Mouse (Mus musculus) thymus, adult 2 months (tissue): ENCODE results near the gene Sult6b2.

Experiments
- CTCF ChIP-seq: fragments of 200-500 bp; IDR thresholded peaks from 2 replicates; pipeline ENCODE4 v1.5.1; 2012; ENCODE audit warnings: mild to moderate bottlenecking, control low read depth, low read length, moderate library complexity, borderline replicate concordance; ENCODE audit not compliant: control insufficient read depth, poor library complexity, insufficient read depth; ENCODE audit errors: extremely low read depth
- POLR2A ChIP-seq: fragments of 200-500 bp; IDR thresholded peaks from 2 replicates; pipeline ENCODE4 v1.6.1; 2012; ENCODE audit warnings: mild to moderate bottlenecking, low read length, control low read depth, moderate library complexity; ENCODE audit not compliant: control insufficient read depth, poor library complexity, insufficient read depth; ENCODE audit errors: extremely low read depth

DNA sequence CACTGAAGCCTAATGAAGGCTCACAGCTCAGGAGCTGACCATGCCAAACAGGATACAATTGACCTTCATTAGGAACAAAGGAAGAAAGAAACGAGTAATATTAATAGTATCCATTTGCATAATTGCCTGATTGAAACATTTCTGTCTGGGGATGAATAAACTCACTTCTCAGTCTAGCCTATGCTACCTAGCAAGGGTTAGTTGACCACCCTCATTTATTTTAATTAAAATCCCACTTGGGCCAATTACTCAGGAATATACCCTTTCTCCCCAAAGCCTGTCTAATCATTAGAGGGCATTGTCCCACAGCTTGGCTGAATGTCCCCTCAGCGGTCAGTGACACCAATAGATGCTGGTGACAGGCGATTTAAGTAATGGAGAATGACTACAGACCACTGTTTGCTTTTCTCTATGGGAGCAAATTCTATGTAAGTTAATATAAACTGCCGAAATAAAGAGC, 23.7 kb downstream of the Sult6b2 start:
- no peak for TF ChIP-seq CTCF
- no peak for TF ChIP-seq POLR2A
